Mouse (Mus musculus): ENCODE measurements at regions not wholly inside any gene's neighbourhood (a gene's known extent, or its start where the extent isn't known, plus 50 kb on each side); places are given as distances from the start of the nearest gene placed in this dataset.

- TF ChIP-seq CTCF (IDR thresholded peaks at IDR 0.05; ENCODE audit: insufficient read depth, low read depth, low read length) (no peak), POLR2A (IDR thresholded peaks at IDR 0.05; ENCODE audit: insufficient read depth, low read depth, low read length) (no peak)
- 95% methylated on average over 1 of the region's 1 CpGs for WGBS
- no peak overlapping the region for H3K27ac ChIP-seq (ENCODE audit: insufficient read depth, low read depth, low read length)
- 0 out of 2 replicates have a peak, but pooled peaks cover 3% of the 10 kb centered on the region for H3K4me1 ChIP-seq (ENCODE audit: control insufficient read depth, insufficient read depth, low read length)
- H3K4me3 ChIP-seq (ENCODE audit: insufficient read depth, low read depth, low read length) = no peak overlapping the region
These were observed 83.6 kb upstream of the Gm47985 start for GRCm38 (mm10) chr1:151098763-151099162.

GRCm38 (mm10) chr1:151100565-151101483 lies 81.5 kb upstream of the Gm47985 start:
- Histone ChIP-seq H3K4me3 (ENCODE audit: insufficient read depth, low read depth, low read length) (no peak overlapping the region), H3K27ac (ENCODE audit: insufficient read depth, low read depth, low read length) (no peak overlapping the region), H3K4me1 (ENCODE audit: control insufficient read depth, insufficient read depth, low read length) (0 out of 2 replicates have a peak, but pooled peaks cover 3% of the 10 kb centered on the region)
- WGBS = 71% methylated on average over 12 of the region's 12 CpGs
- TF ChIP-seq POLR2A (IDR thresholded peaks at IDR 0.05; ENCODE audit: insufficient read depth, low read depth, low read length) (no peak), CTCF (IDR thresholded peaks at IDR 0.05; ENCODE audit: insufficient read depth, low read depth, low read length) (no peak)

- no peak for TF ChIP-seq CTCF (IDR thresholded peaks at IDR 0.05; ENCODE audit: insufficient read depth, low read depth, low read length)
- no peak for TF ChIP-seq POLR2A (IDR thresholded peaks at IDR 0.05; ENCODE audit: insufficient read depth, low read depth, low read length)
- 74% methylated on average over 1 of the region's 1 CpGs for WGBS
- Histone ChIP-seq H3K4me1 (ENCODE audit: control insufficient read depth, insufficient read depth, low read length) (0 out of 2 replicates have a peak, but pooled peaks cover 3% of the 10 kb centered on the region), H3K4me3 (ENCODE audit: insufficient read depth, low read depth, low read length) (no peak overlapping the region), H3K27ac (ENCODE audit: insufficient read depth, low read depth, low read length) (no peak overlapping the region)
These were observed 80.8 kb upstream of the Gm47985 start for GRCm38 (mm10) chr1:151101516-151101915.

GRCm38 (mm10) chr1:151102061-151102460 lies 80.3 kb upstream of the Gm47985 start:
- H3K4me3 ChIP-seq (ENCODE audit: insufficient read depth, low read depth, low read length) = no peak overlapping the region
- H3K4me1 ChIP-seq (ENCODE audit: control insufficient read depth, insufficient read depth, low read length) = 0 out of 2 replicates have a peak, but pooled peaks cover 3% of the 10 kb centered on the region
- H3K27ac ChIP-seq (ENCODE audit: insufficient read depth, low read depth, low read length) = no peak overlapping the region
- WGBS = 69% methylated on average over 3 of the region's 3 CpGs
- TF ChIP-seq POLR2A (IDR thresholded peaks at IDR 0.05; ENCODE audit: insufficient read depth, low read depth, low read length) = no peak
- no peak for TF ChIP-seq CTCF (IDR thresholded peaks at IDR 0.05; ENCODE audit: insufficient read depth, low read depth, low read length)

- no peak for TF ChIP-seq CTCF (IDR thresholded peaks at IDR 0.05; ENCODE audit: insufficient read depth, low read depth, low read length)
- H3K27ac ChIP-seq (ENCODE audit: insufficient read depth, low read depth, low read length) = no peak overlapping the region
- H3K4me3 ChIP-seq (ENCODE audit: insufficient read depth, low read depth, low read length) = no peak overlapping the region
- 0 out of 2 replicates have a peak, but pooled peaks cover 3% of the 10 kb centered on the region for H3K4me1 ChIP-seq (ENCODE audit: control insufficient read depth, insufficient read depth, low read length)
- 74% methylated on average over 16 of the region's 16 CpGs for WGBS
These were observed 79.5 kb upstream of the Gm47985 start for GRCm38 (mm10) chr1:151102646-151103391.

- 0 out of 2 replicates have a peak, but pooled peaks cover 3% of the 10 kb centered on the region for H3K4me1 ChIP-seq (ENCODE audit: control insufficient read depth, insufficient read depth, low read length)
- TF ChIP-seq CTCF (IDR thresholded peaks at IDR 0.05; ENCODE audit: insufficient read depth, low read depth, low read length) (no peak), POLR2A (IDR thresholded peaks at IDR 0.05; ENCODE audit: insufficient read depth, low read depth, low read length) (no peak)
- WGBS = 72% methylated on average over 6 of the region's 6 CpGs
These were observed 78.8 kb upstream of the Gm47985 start for GRCm38 (mm10) chr1:151103522-151104037.

GRCm38 (mm10) chr1:151104346-151104745 lies 78.0 kb upstream of the Gm47985 start:
- H3K4me1 ChIP-seq (ENCODE audit: control insufficient read depth, insufficient read depth, low read length) = 0 out of 2 replicates have a peak, but pooled peaks cover 3% of the 10 kb centered on the region
- H3K4me3 ChIP-seq (ENCODE audit: insufficient read depth, low read depth, low read length) = no peak overlapping the region
- no peak overlapping the region for H3K27ac ChIP-seq (ENCODE audit: insufficient read depth, low read depth, low read length)
- WGBS = 87% methylated on average over 5 of the region's 5 CpGs
- TF ChIP-seq CTCF (IDR thresholded peaks at IDR 0.05; ENCODE audit: insufficient read depth, low read depth, low read length) = no peak
- TF ChIP-seq POLR2A (IDR thresholded peaks at IDR 0.05; ENCODE audit: insufficient read depth, low read depth, low read length) = no peak

More at GRCm38 (mm10) chr1:151103522-151104037, 78.8 kb upstream of the Gm47985 start:
- Histone ChIP-seq H3K4me3 (ENCODE audit: insufficient read depth, low read depth, low read length) (no peak overlapping the region), H3K27ac (ENCODE audit: insufficient read depth, low read depth, low read length) (no peak overlapping the region)

GRCm38 (mm10) chr1:151104806-151105205 lies 77.5 kb upstream of the Gm47985 start:
- TF ChIP-seq CTCF (IDR thresholded peaks at IDR 0.05; ENCODE audit: insufficient read depth, low read depth, low read length) = no peak
- TF ChIP-seq POLR2A (IDR thresholded peaks at IDR 0.05; ENCODE audit: insufficient read depth, low read depth, low read length) = no peak
- WGBS = 95% methylated on average over 2 of the region's 2 CpGs
- Histone ChIP-seq H3K27ac (ENCODE audit: insufficient read depth, low read depth, low read length) (no peak overlapping the region), H3K4me3 (ENCODE audit: insufficient read depth, low read depth, low read length) (no peak overlapping the region), H3K4me1 (ENCODE audit: control insufficient read depth, insufficient read depth, low read length) (0 out of 2 replicates have a peak, but pooled peaks cover 3% of the 10 kb centered on the region)
